Comparison of ENCODE assay signal across 1 mouse cellular context in the genomic region with DNA sequence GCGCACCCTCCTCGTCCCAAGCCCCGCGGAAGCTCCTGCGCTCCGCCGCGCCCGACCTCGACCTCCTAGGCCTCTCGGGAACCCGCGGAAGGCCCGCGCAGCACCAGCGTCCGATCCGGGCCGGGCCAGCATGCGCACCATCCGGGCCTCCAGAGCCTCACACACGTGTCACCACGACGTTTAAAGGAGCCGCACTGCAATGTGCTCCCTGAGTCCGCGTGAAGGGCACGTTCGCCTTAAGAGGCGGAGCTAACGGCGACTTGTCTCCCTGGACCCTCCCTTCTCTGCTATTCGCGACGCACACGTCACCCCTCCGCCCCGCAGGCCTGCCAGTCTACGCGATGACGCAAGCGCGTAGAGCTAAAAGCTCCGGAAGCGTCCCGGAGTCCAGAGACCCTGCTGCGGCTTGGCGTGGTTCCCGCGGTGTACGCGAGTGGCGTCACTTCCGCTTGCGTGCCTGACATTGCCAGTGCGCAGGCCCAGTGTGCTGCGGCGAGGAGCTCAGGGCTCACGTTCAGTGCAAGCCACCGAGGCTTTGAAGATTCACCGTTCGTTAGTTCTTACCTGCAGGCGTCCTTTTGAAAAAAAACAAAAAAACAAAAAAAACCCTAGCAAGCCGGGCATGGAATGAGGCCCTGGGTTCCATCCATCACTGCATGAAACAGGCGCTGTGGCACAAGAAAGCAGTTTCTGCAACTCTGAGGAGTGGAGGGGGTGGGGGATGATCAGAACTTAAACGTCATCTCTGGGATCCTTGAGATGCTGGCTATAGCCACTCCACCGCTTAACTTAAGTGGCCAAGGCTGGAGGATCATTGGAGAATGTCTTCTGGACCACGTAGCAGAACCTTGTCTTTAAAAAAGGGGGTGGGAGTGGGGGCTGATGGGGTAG.
TF ChIP-seq lines count a peak whose summit lies in the region.

Usp36 (minus strand) TSS at position 246 of the 891 bp plus-strand sequence.

TF ChIP-seq in myocyte, 11 proteins besides CTCF, POLR2A, EP300 and RAD21 (continued from another document):
- TF ChIP-seq CEBPB (IDR thresholded peaks at IDR 0.05; ENCODE audit: insufficient read depth, poor library complexity, severe bottlenecking) (peak; percentile 59), MYOG (IDR thresholded peaks at IDR 0.05; ENCODE audit: control insufficient read depth in 1 of 3, insufficient read depth in 1 of 3, insufficient read length in 2 of 3, low read depth in 2 of 3) (peak in 2 of 3 experiments; percentile 17 to 21), E2F4 (IDR thresholded peaks at IDR 0.05; ENCODE audit: insufficient read depth) (no peak), POLR2AphosphoS2 (IDR thresholded peaks at IDR 0.05; ENCODE audit: insufficient read length, low read depth) (peak; percentile 95), MYOD1 (IDR thresholded peaks at IDR 0.05; ENCODE audit: control insufficient read depth in 1 of 3, insufficient read length in 2 of 3, low read depth in 2 of 3) (peak in 1 of 3 experiments; percentile 14)
